Mouse (Mus musculus) adrenal gland, postnatal 25 days (tissue): ENCODE measurements around the gene Izumo4. TPM values are rescaled to one million over a fixed set of nuclear protein-coding genes. Genes with fewer than 3 reads are reported as not detected.
A peak's percentile ranks its signal among the peaks of the same experiment; 100 is the strongest.

Experiments used
- DNase-seq: peaks from one replicate; pipeline ENCODE4 v3.0.0; 2021; ENCODE audit warnings: mixed read lengths
- total RNA-seq: library from RNA; stranded (reverse); gene quantifications from 2 replicates; pipeline ENCODE4 v1.2.3, GENCODE M21; 2021

Gene Izumo4
- total RNA-seq, 1 experiment from 2014 or later = 37.1 TPM

DNA sequence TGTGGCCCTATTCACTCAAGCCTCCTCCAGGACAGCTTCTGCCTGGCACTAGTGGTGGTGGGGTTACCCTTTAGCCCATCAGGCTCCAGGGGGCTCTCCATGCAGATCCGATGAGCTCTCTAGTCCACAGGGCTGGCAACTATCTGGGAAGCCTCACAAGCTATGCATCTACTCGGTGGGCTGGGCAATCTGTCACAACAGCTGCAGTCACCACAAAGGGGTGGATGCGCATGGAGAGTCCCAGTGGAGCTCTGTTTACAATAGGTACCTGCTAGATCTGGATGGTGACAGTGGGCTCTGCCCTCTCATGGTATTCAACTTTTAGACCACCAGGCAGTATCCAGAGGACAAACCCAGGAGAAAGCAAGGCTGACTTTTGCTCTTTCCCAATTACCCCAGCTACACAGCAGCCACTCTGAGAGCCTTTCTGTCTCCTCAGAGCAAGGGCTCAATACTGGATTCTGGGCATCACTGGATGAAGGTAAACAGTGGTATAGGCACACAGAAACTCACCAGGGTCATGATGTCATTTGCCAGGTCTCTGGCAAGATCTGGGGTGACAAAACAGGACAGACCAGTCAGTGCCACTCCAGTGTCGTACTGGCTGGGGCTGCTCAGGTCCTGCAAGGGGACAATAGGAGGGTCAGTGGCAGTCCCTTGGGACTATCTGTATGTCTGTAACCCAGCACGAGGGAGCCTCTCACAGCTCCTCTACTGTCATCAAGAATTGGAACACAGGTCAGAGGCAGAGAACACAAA lies 25.6 kb downstream of the Izumo4 start:
- no peak for DNase-seq

DNA sequence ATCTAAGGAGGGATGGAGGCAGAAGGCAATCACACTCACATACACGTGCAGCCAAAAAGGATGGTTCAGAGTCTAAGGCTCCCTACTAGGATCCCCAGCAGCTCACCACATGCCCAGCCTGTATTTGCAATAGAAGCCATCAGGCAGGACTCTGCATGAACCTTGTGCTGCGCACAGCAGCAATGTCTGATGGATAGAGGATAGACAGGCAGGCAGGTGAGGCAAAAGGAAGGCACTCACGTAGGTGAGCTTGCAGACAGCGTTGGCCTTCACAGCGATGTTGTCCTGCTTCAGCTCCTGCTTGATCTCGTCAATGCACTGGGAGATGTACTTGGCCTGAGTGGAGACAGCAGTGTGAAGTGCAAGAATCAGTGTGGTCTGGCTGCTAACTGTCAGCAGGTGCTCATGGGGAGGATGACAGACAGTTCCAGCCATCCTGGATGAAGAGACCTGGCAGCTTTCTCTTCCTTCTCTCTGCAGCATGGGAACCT lies 30.7 kb downstream of the Izumo4 start:
- no peak for DNase-seq

DNA sequence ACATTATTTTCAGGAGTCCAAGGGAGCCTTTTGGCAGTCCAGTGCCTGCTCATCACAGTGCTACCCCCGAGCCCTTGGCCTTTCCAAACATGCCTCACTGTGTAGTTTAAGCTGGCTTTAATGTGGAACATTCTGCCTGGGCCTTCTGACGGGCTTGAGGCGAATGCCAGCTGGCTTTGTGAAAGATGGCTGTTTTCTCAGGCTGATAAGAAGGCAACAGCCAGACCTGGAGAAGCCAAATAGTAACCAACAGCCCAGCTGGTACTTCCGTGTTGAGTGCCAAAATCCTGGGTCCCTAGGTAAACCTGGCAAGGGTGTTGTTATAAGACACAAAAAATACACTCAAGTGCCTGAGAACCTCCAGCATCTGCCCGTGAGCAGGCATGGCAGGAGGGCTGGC lies 34.7 kb downstream of the Izumo4 start:
- no peak for DNase-seq

DNA sequence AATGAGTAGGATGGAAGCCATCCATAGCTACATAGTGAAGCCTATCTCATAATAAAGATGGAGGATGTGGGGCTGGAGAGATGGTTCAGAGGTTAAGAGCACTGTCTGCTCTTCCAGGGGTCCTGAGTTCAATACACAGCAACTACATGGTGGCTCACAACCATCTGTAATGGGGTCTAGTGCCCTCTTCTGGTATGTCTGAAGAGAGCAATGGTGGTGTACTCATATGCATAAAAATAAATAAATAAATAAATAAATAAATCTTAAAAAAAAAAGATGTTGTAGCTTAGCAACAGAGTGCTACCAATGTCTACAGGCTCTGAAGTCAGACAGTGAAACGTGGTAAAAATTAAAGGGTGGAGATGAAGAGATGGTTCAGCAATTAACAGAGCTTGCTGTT lies 36.7 kb downstream of the Izumo4 start:
- DNase-seq = no peak

DNA sequence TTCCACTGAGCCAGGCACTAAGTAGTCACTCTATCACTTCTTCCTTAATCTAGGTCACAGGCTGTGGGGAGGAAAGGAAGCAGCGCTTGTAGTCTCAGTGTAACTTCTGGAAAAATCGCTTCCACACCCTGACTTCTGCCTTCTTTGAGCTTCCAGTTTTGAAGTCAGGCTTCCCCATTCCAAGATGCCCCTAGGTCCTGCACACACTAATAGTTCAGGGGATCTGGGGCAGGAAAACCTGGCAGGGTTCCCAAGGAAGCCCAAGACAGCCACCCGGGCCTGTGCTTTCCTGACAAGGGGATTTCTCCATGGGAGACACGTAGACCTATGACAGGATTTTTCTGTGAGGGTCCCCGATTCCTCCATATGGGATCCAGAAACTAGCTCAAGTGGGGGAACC lies 39.2 kb downstream of the Izumo4 start:
- DNase-seq = peak; percentile 29

DNA sequence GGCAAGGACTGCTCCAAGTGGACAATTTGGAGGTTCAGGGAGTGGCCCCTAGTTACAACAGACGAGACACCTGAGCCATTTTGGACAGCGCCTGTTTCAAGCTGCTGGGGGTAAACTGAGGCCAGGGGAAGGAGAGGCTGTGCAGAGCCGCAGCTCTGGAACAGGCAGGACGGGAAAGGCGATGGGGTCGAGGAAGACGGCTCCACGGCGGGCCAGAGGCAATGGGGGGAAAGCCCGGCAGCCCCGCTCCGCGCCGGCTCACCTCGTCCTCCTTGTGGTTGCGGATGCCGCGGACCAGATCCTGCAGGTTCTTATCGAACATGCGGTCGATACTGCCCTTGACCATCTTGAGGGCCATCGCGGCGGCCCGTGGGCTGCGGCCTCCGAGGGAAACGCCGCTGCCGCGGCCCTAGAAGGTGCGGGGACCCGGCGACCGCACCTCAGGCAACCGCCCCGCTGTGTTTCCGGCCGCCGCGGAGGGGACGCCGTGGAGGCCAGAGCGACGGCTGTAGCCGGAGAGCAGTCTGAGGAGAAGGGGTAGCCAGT lies 39.7 kb downstream of the Izumo4 start:
- DNase-seq = peak; percentile 24

DNA sequence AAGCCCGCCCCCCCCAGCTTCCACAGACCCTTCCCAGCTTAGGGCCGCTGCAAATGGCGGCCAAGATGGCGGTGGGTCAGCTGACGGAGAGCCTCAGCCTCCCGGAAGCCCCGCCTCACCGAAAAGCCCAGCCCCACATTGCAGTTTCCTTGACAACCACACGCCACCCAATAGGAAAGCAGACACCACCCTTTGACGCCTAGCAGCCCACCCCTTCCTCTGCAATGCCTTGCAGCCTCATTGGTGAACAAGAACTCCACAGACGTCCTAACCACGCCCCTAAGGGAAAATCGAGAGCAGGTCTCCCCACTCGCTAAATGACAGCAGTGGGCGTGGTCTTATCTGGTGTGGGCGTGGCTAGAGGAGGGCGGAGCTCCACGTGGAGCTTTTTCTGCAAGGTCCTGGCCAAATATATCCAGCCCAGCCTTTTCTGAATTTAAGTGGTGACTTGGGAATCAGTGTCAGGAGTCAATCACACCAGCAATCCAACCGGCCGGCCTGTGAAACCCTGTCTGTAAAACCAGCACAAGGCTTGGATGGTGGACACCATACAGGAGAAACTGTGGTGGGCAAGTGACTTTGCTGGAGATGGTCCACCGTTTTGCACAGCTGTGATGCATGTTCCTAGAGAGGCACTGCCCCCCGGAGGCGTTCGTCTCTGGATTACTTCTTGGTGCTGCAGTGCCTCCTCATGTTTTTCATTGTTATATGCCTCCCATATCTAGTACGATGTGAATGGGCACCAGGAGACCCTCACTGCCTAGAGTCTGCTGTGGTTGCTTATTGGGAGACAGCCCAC lies 40.4 kb downstream of the Izumo4 start, which contains the start of gene Ap3d1:
Ap3d1 (minus strand) TSS at position 85 of the 799 bp plus-strand sequence.
- DNase-seq = peak; percentile 94

DNA sequence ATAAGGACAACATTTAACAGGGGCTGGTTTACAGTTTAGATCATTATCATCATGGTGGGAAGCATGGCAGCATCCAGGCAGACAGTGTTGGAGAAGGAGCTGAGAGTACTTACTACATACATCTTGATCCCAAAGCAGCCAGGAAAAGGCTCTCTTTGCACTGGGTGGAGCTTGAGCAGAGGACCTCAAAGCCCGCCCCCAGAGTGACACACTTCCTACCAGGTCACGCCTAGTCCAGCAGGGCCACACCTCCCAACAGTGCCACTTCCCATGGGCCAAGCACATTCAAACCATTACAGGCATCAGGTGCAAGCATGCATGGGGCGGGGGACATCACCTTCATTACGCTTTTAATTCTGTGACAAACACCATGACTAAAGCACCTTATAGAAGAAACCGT lies 42.3 kb downstream of the Izumo4 start:
- peak; percentile 60 for DNase-seq

DNA sequence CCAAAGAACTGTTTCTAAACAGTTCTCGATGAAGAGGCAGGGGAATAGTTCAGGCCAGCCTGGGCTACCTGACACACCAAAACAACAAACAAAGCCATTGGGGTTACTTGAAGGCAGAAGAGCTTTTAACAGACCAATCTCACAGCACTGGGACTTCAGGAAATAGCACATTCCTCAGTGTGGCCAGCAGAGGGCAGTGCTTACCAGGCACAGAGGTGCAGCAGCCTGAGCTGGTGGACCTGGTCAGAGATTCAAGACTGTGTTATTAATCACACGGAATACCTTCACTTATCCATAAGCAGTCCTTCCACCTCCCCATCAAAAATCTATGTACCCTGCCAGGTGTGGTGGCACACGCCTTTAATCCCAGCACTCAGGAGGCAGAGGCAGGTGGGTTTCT lies 45.4 kb downstream of the Izumo4 start:
- DNase-seq = peak; percentile 83

DNA sequence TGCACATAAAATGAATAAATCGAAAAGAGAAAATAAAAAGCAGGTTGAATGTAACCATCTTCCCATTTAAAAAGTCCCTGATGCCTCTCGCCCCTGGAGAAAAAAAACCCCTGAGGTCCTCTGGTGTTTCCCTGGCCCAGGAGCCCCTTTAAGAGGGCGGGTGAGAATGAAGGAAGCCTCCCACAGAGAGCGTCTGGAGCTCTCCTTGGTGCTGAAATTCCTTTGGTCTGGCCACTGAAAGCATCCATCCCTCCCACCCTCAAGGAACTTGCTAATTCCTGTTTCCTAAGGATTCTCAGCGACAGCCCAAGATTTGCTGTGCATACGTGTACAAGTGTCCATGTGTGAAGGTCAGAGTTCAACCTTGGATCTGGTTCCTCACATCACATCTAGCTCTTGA lies 46.6 kb downstream of the Izumo4 start:
- DNase-seq = peak; percentile 52

DNA sequence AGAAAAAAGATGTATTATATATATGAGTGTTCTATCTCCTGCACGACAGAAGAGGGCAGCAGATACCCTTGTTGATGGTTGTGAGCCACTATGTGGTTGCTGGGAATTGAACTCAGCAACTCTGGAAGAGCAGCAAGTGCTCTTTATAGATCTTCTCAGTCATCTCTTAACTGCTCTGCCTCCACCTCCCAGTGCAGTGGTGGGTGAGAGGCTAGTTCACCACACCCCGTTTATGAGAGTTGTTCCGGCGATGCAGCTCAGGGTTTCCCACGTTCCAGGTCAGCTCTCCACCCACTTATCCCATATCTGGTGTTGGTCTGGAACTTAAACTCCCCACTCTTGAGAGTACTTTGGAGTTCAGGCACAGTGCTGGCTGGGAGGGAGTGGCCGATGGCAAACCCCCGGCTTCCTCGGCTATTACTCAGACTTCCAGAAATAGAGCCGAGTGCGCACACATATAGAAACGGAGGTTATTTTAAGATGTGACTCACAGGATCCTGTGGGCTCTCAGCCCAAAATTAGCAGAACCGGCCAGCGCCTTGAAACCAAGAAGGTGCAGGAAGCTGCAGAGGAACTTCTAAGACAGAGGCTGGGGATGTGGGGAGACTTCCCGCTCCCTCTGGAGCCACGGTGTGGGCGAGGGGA lies 49.3 kb downstream of the Izumo4 start:
- peak; percentile 55 for DNase-seq

DNA sequence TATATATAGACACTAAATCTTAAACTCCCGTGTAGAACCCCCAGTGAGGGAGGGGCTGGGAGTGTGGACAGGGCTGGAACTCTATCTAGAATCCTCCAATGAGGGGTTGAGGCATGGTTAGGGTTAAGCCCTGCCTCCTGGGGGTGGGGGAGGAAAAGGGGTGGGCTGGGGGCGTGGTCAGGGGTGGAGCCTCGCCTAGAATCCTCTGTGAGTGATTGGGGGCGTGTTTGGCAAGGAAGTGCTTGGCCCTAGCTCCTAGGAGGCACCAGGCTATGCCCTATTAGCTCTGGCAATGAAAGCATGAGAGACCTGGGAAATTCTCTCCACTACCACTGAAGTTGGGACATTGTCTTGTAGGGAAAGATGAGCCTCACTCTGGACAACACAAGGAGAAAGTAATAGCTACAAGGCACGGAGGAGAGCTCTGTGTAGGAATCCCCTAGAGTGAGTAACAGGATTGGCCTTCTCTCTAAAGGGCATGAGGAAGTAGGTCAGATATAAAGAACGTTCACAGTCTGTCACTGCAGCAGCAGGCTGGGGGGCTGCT lies 50.2 kb downstream of the Izumo4 start:
- peak; percentile 82 for DNase-seq

DNA sequence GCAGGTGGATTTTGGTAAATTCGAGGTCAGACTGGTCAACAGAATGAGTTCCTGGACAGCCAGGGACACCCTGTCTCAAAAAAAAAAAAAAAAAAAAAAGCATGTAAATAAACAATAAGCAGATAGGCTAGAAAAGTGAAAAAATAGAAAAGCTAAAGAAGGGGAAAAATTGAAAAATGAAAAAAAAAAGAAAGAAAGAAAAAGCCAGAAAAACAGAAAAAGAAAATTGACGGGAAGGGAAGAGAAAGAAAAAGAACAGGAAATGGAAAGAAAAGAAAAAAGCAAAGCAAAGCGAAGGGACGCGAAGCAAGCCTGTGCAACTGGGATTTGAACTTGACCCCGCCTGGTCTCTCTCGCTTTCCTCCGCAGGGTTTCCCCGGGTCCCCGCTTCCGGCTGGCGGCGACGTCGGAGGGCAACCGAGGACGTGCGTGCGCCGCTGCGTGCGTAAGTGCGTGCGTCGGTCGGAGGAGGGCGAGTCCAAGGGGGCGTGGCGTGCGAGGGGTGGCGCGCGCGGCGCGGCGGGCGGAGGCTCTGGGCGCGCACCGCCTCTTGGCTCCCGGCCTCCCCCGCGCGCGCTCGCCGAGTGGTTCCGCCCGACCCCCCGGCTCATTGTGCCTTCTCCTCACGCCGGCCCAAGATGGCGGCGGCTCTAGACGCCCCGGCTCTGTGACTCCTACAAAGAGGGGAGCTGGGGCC lies 52.8 kb downstream of the Izumo4 start, which contains the start of gene Dot1l:
Dot1l (plus strand) TSS at position 613 of the 697 bp plus-strand sequence.
- peak; percentile 99 for DNase-seq

Other genes with a start within 250 kb of the Izumo4 start
- gene Onecut3, start 207.3 kb upstream of the Izumo4 start, total RNA-seq = not detected in 2 replicates
- gene Atp8b3, start 163.1 kb upstream of the Izumo4 start, total RNA-seq = 0.29 and 0.64 TPM in 2 replicates
- gene Rexo1, start 140.6 kb upstream of the Izumo4 start, total RNA-seq = 57.4 and 63.5 TPM in 2 replicates
- gene Klf16, start 124.9 kb upstream of the Izumo4 start, total RNA-seq = 9.6 and 14.8 TPM in 2 replicates
- 87.8 and 100 TPM in 2 replicates for gene Abhd17a, start 111.8 kb upstream of the Izumo4 start, total RNA-seq
- 64.8 and 68.6 TPM in 2 replicates for gene Scamp4, start 99.3 kb upstream of the Izumo4 start, total RNA-seq
- 3.5 and 5.6 TPM in 2 replicates for gene Adat3, start 99.3 kb upstream of the Izumo4 start, total RNA-seq
- 2.3 and 3.0 TPM in 2 replicates for gene Gm49322, start 96.2 kb upstream of the Izumo4 start, total RNA-seq
- 127 and 157 TPM in 2 replicates for gene Csnk1g2, start 79.3 kb upstream of the Izumo4 start, total RNA-seq
- 68.4 and 79.2 TPM in 2 replicates for gene Btbd2, start 45.1 kb upstream of the Izumo4 start, total RNA-seq
- 155 and 164 TPM in 2 replicates for gene Mknk2, start 24.1 kb upstream of the Izumo4 start, total RNA-seq
- gene Mob3a, start 207 bp upstream of the Izumo4 start, total RNA-seq = 15.2 and 18.8 TPM in 2 replicates
- gene Ap3d1, start 40.1 kb downstream of the Izumo4 start, total RNA-seq = 94.4 and 102 TPM in 2 replicates
- gene Dot1l, start 53.0 kb downstream of the Izumo4 start, total RNA-seq = 97.3 and 102 TPM in 2 replicates
- gene Sf3a2, start 96.0 kb downstream of the Izumo4 start, total RNA-seq = 56.7 and 60.1 TPM in 2 replicates
- gene Plekhj1, start 96.4 kb downstream of the Izumo4 start, total RNA-seq = 114 and 132 TPM in 2 replicates
- 0.79 and 0.90 TPM in 2 replicates for gene Amh, start 103.1 kb downstream of the Izumo4 start, total RNA-seq
- 6.7 and 8.7 TPM in 2 replicates for gene Jsrp1, start 111.3 kb downstream of the Izumo4 start, total RNA-seq
- gene Oaz1, start 124.5 kb downstream of the Izumo4 start, total RNA-seq = 742 and 955 TPM in 2 replicates
- gene Lingo3, start 141.9 kb downstream of the Izumo4 start, total RNA-seq = 3.5 and 5.1 TPM in 2 replicates
- 42.8 and 49.8 TPM in 2 replicates for gene Lsm7, start 153.0 kb downstream of the Izumo4 start, total RNA-seq
- 38.8 and 48.5 TPM in 2 replicates for gene Sppl2b, start 153.1 kb downstream of the Izumo4 start, total RNA-seq
- not detected in 2 replicates for gene Tmprss9, start 169.7 kb downstream of the Izumo4 start, total RNA-seq
- 188 and 208 TPM in 2 replicates for gene Timm13, start 198.8 kb downstream of the Izumo4 start, total RNA-seq
- gene Lmnb2, start 216.1 kb downstream of the Izumo4 start, total RNA-seq = 14.4 and 15.2 TPM in 2 replicates
- gene Gadd45b, start 227.9 kb downstream of the Izumo4 start, total RNA-seq = 15.3 and 15.4 TPM in 2 replicates